Mouse (Mus musculus): ENCODE data around the gene Gtf2f1. TPM values are rescaled to one million over a fixed set of nuclear protein-coding genes. Genes with fewer than 3 reads are reported as not detected.
A peak's percentile ranks its signal among the peaks of the same experiment; 100 is the strongest.

Gene Gtf2f1
- total and polyA plus RNA-seq, 3 experiments = 145 to 171 TPM; not detected in 1

GRCm38 (mm10) chr17:56957763-56958429, 53.2 kb downstream of the Gtf2f1 start (continued):
- TF ChIP-seq MYC (IDR thresholded peaks at IDR 0.05; ENCODE audit: low read depth, low read length) (peak; percentile 43; the same call in 1 of the 2 replicates), SMC3 (IDR thresholded peaks at IDR 0.05; ENCODE audit: low read depth, low read length) (0 out of 2 replicates have a peak, but pooled peaks have one; percentile 28), UBTF (IDR thresholded peaks at IDR 0.05; ENCODE audit: borderline replicate concordance, insufficient read depth, low read depth, low read length) (no peak), POLR2AphosphoS5 (IDR thresholded peaks at IDR 0.05; ENCODE audit: borderline replicate concordance, low read depth, low read length) (no peak), USF2 (IDR thresholded peaks at IDR 0.05; ENCODE audit: borderline replicate concordance in 1 of 2, insufficient read depth in 1 of 2, low read depth in 1 of 2, low read length in 2 of 2) (no peak), TBP (IDR thresholded peaks at IDR 0.05; ENCODE audit: low read depth, low read length) (no peak), ZNF384 (IDR thresholded peaks at IDR 0.05; ENCODE audit: low read depth, low read length) (no peak)

GRCm38 (mm10) chr17:56954871-56955270, 56.2 kb downstream of the Gtf2f1 start:
- H3K9me3 ChIP-seq (replicated peaks; ENCODE audit: insufficient read depth, low read length) = no peaks in the 10 kb centered on the region
- peaks cover 0 to 6% of the 10 kb centered on the region in 2 experiments; a peak in 2 of 4 replicates for H3K4me1 ChIP-seq (ENCODE audit: control insufficient read depth in 1 of 2, insufficient read depth in 2 of 2, low read length in 2 of 2)
- H3K36me3 ChIP-seq (ENCODE audit: control insufficient read depth in 1 of 2, insufficient read depth in 2 of 2, low read length in 2 of 2) = peaks cover 0 to 2% of the 10 kb centered on the region in 2 experiments; a peak in 1 of 4 replicates
- no peak overlapping the region for H3K4me3 ChIP-seq (ENCODE audit: control insufficient read depth in 1 of 2, insufficient read depth in 1 of 2, low read depth in 2 of 2, low read length in 2 of 2)
- TF ChIP-seq SIN3A (IDR thresholded peaks at IDR 0.05; ENCODE audit: low read length) (no peak), NRF1 (IDR thresholded peaks at IDR 0.05; ENCODE audit: insufficient read depth, low read depth, low read length, poor library complexity, severe bottlenecking) (no peak), E2F4 (IDR thresholded peaks at IDR 0.05; ENCODE audit: borderline replicate concordance, low read depth, low read length) (no peak), JUND (IDR thresholded peaks at IDR 0.05; ENCODE audit: low read depth, low read length) (no peak)
- H3K27me3 ChIP-seq (ENCODE audit: control insufficient read depth in 1 of 2, insufficient read depth in 2 of 2, low read length in 2 of 2) = no peaks in the 10 kb centered on the region
- H3K9ac ChIP-seq (ENCODE audit: control insufficient read depth, low read depth, low read length, poor library complexity, severe bottlenecking) = no peak overlapping the region
- H3K79me2 ChIP-seq (ENCODE audit: control insufficient read depth, insufficient read depth, low read length, poor library complexity) = no peaks in the 10 kb centered on the region
- DNase-seq (ENCODE audit: low read depth, low spot score) = no peak
- H3K27ac ChIP-seq (ENCODE audit: control insufficient read depth, low read depth, low read length) = no peak overlapping the region

Other genes starting within 250 kb of the Gtf2f1 start
- gene Dus3l, start 246.5 kb downstream of the Gtf2f1 start, total RNA-seq (2012; rRNA removed) = 34.1 and 38.9 TPM in 2 replicates
- gene Dus3l, start 246.5 kb downstream of the Gtf2f1 start, polyA plus RNA-seq (2012; ENCODE audit: insufficient read depth in 1 of 2, insufficient read length in 2 of 2, low read depth in 1 of 2, low replicate concordance in 2 of 2, missing spikeins in 1 of 2) = 10 to 100 TPM in 1 of 2 experiments, not detected in 1; 70.5 TPM
- 1.0 and 1.3 TPM in 2 replicates for gene Prr22, start 241.0 kb downstream of the Gtf2f1 start, total RNA-seq (2012; rRNA removed)
- gene Prr22, start 241.0 kb downstream of the Gtf2f1 start, polyA plus RNA-seq (2012; ENCODE audit: insufficient read depth in 1 of 2, insufficient read length in 2 of 2, low read depth in 1 of 2, low replicate concordance in 2 of 2, missing spikeins in 1 of 2) = 1 to 10 TPM in 1 of 2 experiments, not detected in 1; 5.5 TPM
- 7.5 and 8.7 TPM in 2 replicates for gene Rfx2, start 180.3 kb downstream of the Gtf2f1 start, total RNA-seq (2012; rRNA removed)
- gene Rfx2, start 180.3 kb downstream of the Gtf2f1 start, polyA plus RNA-seq (2012; ENCODE audit: insufficient read depth in 1 of 2, insufficient read length in 2 of 2, low read depth in 1 of 2, low replicate concordance in 2 of 2, missing spikeins in 1 of 2) = 10 to 100 TPM in 1 of 2 experiments, not detected in 1; 29.2 TPM
- gene Acsbg2, start 136.8 kb downstream of the Gtf2f1 start, total RNA-seq (2012; rRNA removed) = not detected in 2 replicates
- not detected for gene Acsbg2, start 136.8 kb downstream of the Gtf2f1 start, polyA plus RNA-seq (2012; ENCODE audit: insufficient read depth in 1 of 2, insufficient read length in 2 of 2, low read depth in 1 of 2, low replicate concordance in 2 of 2, missing spikeins in 1 of 2)
- gene 1700061G19Rik, start 135.8 kb downstream of the Gtf2f1 start, total RNA-seq (2012; rRNA removed) = 0.26 and 0.27 TPM in 2 replicates
- gene 1700061G19Rik, start 135.8 kb downstream of the Gtf2f1 start, polyA plus RNA-seq (2012; ENCODE audit: insufficient read depth in 1 of 2, insufficient read length in 2 of 2, low read depth in 1 of 2, low replicate concordance in 2 of 2, missing spikeins in 1 of 2) = under 1 TPM in 1 of 2 experiments, not detected in 1; 0.68 TPM
- 21.7 and 25.0 TPM in 2 replicates for gene Mllt1, start 75.9 kb downstream of the Gtf2f1 start, total RNA-seq (2012; rRNA removed)
- gene Mllt1, start 75.9 kb downstream of the Gtf2f1 start, polyA plus RNA-seq (2012; ENCODE audit: insufficient read depth in 1 of 2, insufficient read length in 2 of 2, low read depth in 1 of 2, low replicate concordance in 2 of 2, missing spikeins in 1 of 2) = 10 to 100 TPM in 1 of 2 experiments, not detected in 1; 63.0 TPM
- not detected in 2 replicates for gene Acer1, start 29.2 kb downstream of the Gtf2f1 start, total RNA-seq (2012; rRNA removed)
- gene Acer1, start 29.2 kb downstream of the Gtf2f1 start, polyA plus RNA-seq (2012; ENCODE audit: insufficient read depth in 1 of 2, insufficient read length in 2 of 2, low read depth in 1 of 2, low replicate concordance in 2 of 2, missing spikeins in 1 of 2) = under 1 TPM in 1 of 2 experiments, not detected in 1; 0.03 TPM
- 177 TPM in 2 replicates for gene Clpp, start 21.0 kb downstream of the Gtf2f1 start, total RNA-seq (2012; rRNA removed)
- gene Clpp, start 21.0 kb downstream of the Gtf2f1 start, polyA plus RNA-seq (2012; ENCODE audit: insufficient read depth in 1 of 2, insufficient read length in 2 of 2, low read depth in 1 of 2, low replicate concordance in 2 of 2, missing spikeins in 1 of 2) = 100 to 1,000 TPM in 1 of 2 experiments, not detected in 1; 178 TPM
- gene Alkbh7, start 13.9 kb downstream of the Gtf2f1 start, total RNA-seq (2012; rRNA removed) = 22.5 and 26.4 TPM in 2 replicates
- 10 to 100 TPM in 1 of 2 experiments, not detected in 1; 18.9 TPM for gene Alkbh7, start 13.9 kb downstream of the Gtf2f1 start, polyA plus RNA-seq (2012; ENCODE audit: insufficient read depth in 1 of 2, insufficient read length in 2 of 2, low read depth in 1 of 2, low replicate concordance in 2 of 2, missing spikeins in 1 of 2)
- not detected in 2 replicates for gene Pspn, start 11.3 kb downstream of the Gtf2f1 start, total RNA-seq (2012; rRNA removed)
- 1 to 10 TPM in 1 of 2 experiments, not detected in 1; 1.0 TPM for gene Pspn, start 11.3 kb downstream of the Gtf2f1 start, polyA plus RNA-seq (2012; ENCODE audit: insufficient read depth in 1 of 2, insufficient read length in 2 of 2, low read depth in 1 of 2, low replicate concordance in 2 of 2, missing spikeins in 1 of 2)
- 0.08 TPM in 1 of 2 replicates, not detected in the other for gene Gm17949, start 181 bp upstream of the Gtf2f1 start, total RNA-seq (2012; rRNA removed)
- gene Gm17949, start 181 bp upstream of the Gtf2f1 start, polyA plus RNA-seq (2012; ENCODE audit: insufficient read depth in 1 of 2, insufficient read length in 2 of 2, low read depth in 1 of 2, low replicate concordance in 2 of 2, missing spikeins in 1 of 2) = under 1 TPM in 1 of 2 experiments, not detected in 1; 0.13 TPM
- 89.3 and 104 TPM in 2 replicates for gene Khsrp, start 20.2 kb upstream of the Gtf2f1 start, total RNA-seq (2012; rRNA removed)
- 100 to 1,000 TPM; 125 to 157 TPM for gene Khsrp, start 20.2 kb upstream of the Gtf2f1 start, polyA plus RNA-seq (2012; ENCODE audit: insufficient read depth in 1 of 2, insufficient read length in 2 of 2, low read depth in 1 of 2, low replicate concordance in 2 of 2, missing spikeins in 1 of 2)
- gene Slc25a41, start 30.4 kb upstream of the Gtf2f1 start, total RNA-seq (2012; rRNA removed) = 0.08 and 0.13 TPM in 2 replicates
- gene Slc25a41, start 30.4 kb upstream of the Gtf2f1 start, polyA plus RNA-seq (2012; ENCODE audit: insufficient read depth in 1 of 2, insufficient read length in 2 of 2, low read depth in 1 of 2, low replicate concordance in 2 of 2, missing spikeins in 1 of 2) = under 1 TPM in 1 of 2 experiments, not detected in 1; 0.15 TPM
- gene Crb3, start 47.8 kb upstream of the Gtf2f1 start, total RNA-seq (2012; rRNA removed) = not detected in 2 replicates
- gene Crb3, start 47.8 kb upstream of the Gtf2f1 start, polyA plus RNA-seq (2012; ENCODE audit: insufficient read depth in 1 of 2, insufficient read length in 2 of 2, low read depth in 1 of 2, low replicate concordance in 2 of 2, missing spikeins in 1 of 2) = under 1 TPM in 1 of 2 experiments, not detected in 1; 0.19 TPM
- 4.9 and 5.9 TPM in 2 replicates for gene Slc25a23, start 48.6 kb upstream of the Gtf2f1 start, total RNA-seq (2012; rRNA removed)
- gene Slc25a23, start 48.6 kb upstream of the Gtf2f1 start, polyA plus RNA-seq (2012; ENCODE audit: insufficient read depth in 1 of 2, insufficient read length in 2 of 2, low read depth in 1 of 2, low replicate concordance in 2 of 2, missing spikeins in 1 of 2) = 10 to 100 TPM in 1 of 2 experiments, not detected in 1; 60.8 TPM
- 3.2 and 3.8 TPM in 2 replicates for gene Dennd1c, start 67.2 kb upstream of the Gtf2f1 start, total RNA-seq (2012; rRNA removed)
- gene Dennd1c, start 67.2 kb upstream of the Gtf2f1 start, polyA plus RNA-seq (2012; ENCODE audit: insufficient read depth in 1 of 2, insufficient read length in 2 of 2, low read depth in 1 of 2, low replicate concordance in 2 of 2, missing spikeins in 1 of 2) = 10 to 100 TPM in 1 of 2 experiments, not detected in 1; 20.7 TPM
- 0.35 and 0.62 TPM in 2 replicates for gene Tubb4a, start 76.5 kb upstream of the Gtf2f1 start, total RNA-seq (2012; rRNA removed)
- gene Tubb4a, start 76.5 kb upstream of the Gtf2f1 start, polyA plus RNA-seq (2012; ENCODE audit: insufficient read depth in 1 of 2, insufficient read length in 2 of 2, low read depth in 1 of 2, low replicate concordance in 2 of 2, missing spikeins in 1 of 2) = 1 to 10 TPM in 1 of 2 experiments, not detected in 1; 6.4 TPM
- 2.0 and 2.5 TPM in 2 replicates for gene Tnfsf9, start 94.0 kb upstream of the Gtf2f1 start, total RNA-seq (2012; rRNA removed)
- 1 to 10 TPM in 1 of 2 experiments, not detected in 1; 3.4 TPM for gene Tnfsf9, start 94.0 kb upstream of the Gtf2f1 start, polyA plus RNA-seq (2012; ENCODE audit: insufficient read depth in 1 of 2, insufficient read length in 2 of 2, low read depth in 1 of 2, low replicate concordance in 2 of 2, missing spikeins in 1 of 2)
- gene Cd70, start 138.5 kb upstream of the Gtf2f1 start, total RNA-seq (2012; rRNA removed) = not detected in 2 replicates
- gene Cd70, start 138.5 kb upstream of the Gtf2f1 start, polyA plus RNA-seq (2012; ENCODE audit: insufficient read depth in 1 of 2, insufficient read length in 2 of 2, low read depth in 1 of 2, low replicate concordance in 2 of 2, missing spikeins in 1 of 2) = not detected
- gene Tnfsf14, start 182.9 kb upstream of the Gtf2f1 start, total RNA-seq (2012; rRNA removed) = not detected in 2 replicates
- gene Tnfsf14, start 182.9 kb upstream of the Gtf2f1 start, polyA plus RNA-seq (2012; ENCODE audit: insufficient read depth in 1 of 2, insufficient read length in 2 of 2, low read depth in 1 of 2, low replicate concordance in 2 of 2, missing spikeins in 1 of 2) = not detected
- 0.35 and 0.59 TPM in 2 replicates for gene C3, start 216.8 kb upstream of the Gtf2f1 start, total RNA-seq (2012; rRNA removed)
- gene C3, start 216.8 kb upstream of the Gtf2f1 start, polyA plus RNA-seq (2012; ENCODE audit: insufficient read depth in 1 of 2, insufficient read length in 2 of 2, low read depth in 1 of 2, low replicate concordance in 2 of 2, missing spikeins in 1 of 2) = 1 to 10 TPM in 1 of 2 experiments, not detected in 1; 3.2 TPM
- 21.8 and 22.1 TPM in 2 replicates for gene Gpr108, start 237.2 kb upstream of the Gtf2f1 start, total RNA-seq (2012; rRNA removed)
- gene Gpr108, start 237.2 kb upstream of the Gtf2f1 start, polyA plus RNA-seq (2012; ENCODE audit: insufficient read depth in 1 of 2, insufficient read length in 2 of 2, low read depth in 1 of 2, low replicate concordance in 2 of 2, missing spikeins in 1 of 2) = 10 to 100 TPM in 1 of 2 experiments, not detected in 1; 35.9 TPM
- gene Trip10, start 238.2 kb upstream of the Gtf2f1 start, total RNA-seq (2012; rRNA removed) = 8.9 and 10.9 TPM in 2 replicates
- gene Trip10, start 238.2 kb upstream of the Gtf2f1 start, polyA plus RNA-seq (2012; ENCODE audit: insufficient read depth in 1 of 2, insufficient read length in 2 of 2, low read depth in 1 of 2, low replicate concordance in 2 of 2, missing spikeins in 1 of 2) = 10 to 100 TPM in 1 of 2 experiments, not detected in 1; 20.8 TPM